Mouse (Mus musculus): Measurements from ENCODE around the gene Apobec3. TPM values are rescaled to one million over a fixed set of nuclear protein-coding genes. Genes with fewer than 3 reads are reported as not detected.
A peak's percentile ranks its signal among the peaks of the same experiment; 100 is the strongest.
"Not testable (repeated sequence)": the region's sequence is repeated elsewhere in the genome, so short reads cannot be mapped to it uniquely, and the experiment has no call there.

Apobec3 gene
- polyA plus RNA-seq, 1 experiment: 140 TPM

DNA sequence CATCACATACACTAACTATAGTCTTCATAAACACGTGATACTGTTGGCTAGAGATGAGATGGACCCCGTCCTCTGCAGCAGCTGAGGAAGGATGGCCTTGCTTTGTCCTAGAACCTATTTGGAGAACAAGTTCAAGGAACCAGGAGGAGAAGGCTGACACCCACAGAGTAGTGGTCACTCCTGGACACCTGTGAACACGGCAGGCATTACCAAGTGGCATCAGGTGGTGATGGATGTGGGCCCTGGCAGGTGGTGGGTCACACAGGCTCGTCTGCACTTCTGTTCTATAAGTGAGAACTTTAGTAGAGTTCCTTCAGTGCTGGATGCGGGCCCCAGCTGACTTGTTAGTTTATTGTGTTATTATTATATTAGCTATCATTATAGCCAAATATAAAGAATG lies 6.6 kb upstream of the Apobec3 start:
- 85% methylated on average over 5 of the region's 5 CpGs for WGBS
- H3K27ac ChIP-seq (ENCODE audit: control insufficient read depth, insufficient read depth, low read depth, low read length, poor library complexity): no peak overlapping the region
- no peaks in the 10 kb centered on the region for H3K4me1 ChIP-seq (ENCODE audit: control insufficient read depth, insufficient read depth, low read length)
- no peak for TF ChIP-seq POLR2A (IDR thresholded peaks at IDR 0.05; ENCODE audit: borderline replicate concordance, control insufficient read depth, low read depth, low read length)
- no peak for TF ChIP-seq CTCF (IDR thresholded peaks at IDR 0.05; ENCODE audit: control insufficient read depth, insufficient read depth, low read length)
- H3K4me3 ChIP-seq (replicated peaks; ENCODE audit: control insufficient read depth, low read depth, low read length): no peak overlapping the region

DNA sequence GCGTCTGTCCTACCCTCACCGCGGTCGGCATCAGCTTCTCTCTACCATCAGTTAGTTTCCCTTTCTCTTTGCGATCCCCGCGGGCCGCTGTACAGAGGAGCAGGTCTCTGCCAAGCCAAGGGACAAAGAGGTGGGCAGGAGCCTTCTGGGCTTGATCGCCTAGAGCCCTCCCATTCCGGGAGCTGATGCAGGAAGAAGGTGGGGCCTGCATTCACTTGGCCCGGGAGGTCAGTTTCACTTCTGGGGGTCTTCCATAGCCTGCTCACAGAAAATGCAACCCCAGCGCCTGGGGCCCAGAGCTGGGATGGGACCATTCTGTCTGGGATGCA lies 718 bp downstream of the Apobec3 start:
- peak overlapping the region; percentile 90 for H3K4me3 ChIP-seq (replicated peaks; ENCODE audit: control insufficient read depth, low read depth, low read length)
- H3K27ac ChIP-seq (ENCODE audit: control insufficient read depth, insufficient read depth, low read depth, low read length, poor library complexity): peak overlapping the region; percentile 95
- H3K4me1 ChIP-seq (ENCODE audit: control insufficient read depth, insufficient read depth, low read length): peaks cover 5% of the 10 kb centered on the region; the same call in 1 of the 2 replicates
- WGBS: under 1% methylated on average over 12 of the region's 12 CpGs
- TF ChIP-seq POLR2A (IDR thresholded peaks at IDR 0.05; ENCODE audit: borderline replicate concordance, control insufficient read depth, low read depth, low read length) (peak; percentile 90), CTCF (IDR thresholded peaks at IDR 0.05; ENCODE audit: control insufficient read depth, insufficient read depth, low read length) (no peak)

DNA sequence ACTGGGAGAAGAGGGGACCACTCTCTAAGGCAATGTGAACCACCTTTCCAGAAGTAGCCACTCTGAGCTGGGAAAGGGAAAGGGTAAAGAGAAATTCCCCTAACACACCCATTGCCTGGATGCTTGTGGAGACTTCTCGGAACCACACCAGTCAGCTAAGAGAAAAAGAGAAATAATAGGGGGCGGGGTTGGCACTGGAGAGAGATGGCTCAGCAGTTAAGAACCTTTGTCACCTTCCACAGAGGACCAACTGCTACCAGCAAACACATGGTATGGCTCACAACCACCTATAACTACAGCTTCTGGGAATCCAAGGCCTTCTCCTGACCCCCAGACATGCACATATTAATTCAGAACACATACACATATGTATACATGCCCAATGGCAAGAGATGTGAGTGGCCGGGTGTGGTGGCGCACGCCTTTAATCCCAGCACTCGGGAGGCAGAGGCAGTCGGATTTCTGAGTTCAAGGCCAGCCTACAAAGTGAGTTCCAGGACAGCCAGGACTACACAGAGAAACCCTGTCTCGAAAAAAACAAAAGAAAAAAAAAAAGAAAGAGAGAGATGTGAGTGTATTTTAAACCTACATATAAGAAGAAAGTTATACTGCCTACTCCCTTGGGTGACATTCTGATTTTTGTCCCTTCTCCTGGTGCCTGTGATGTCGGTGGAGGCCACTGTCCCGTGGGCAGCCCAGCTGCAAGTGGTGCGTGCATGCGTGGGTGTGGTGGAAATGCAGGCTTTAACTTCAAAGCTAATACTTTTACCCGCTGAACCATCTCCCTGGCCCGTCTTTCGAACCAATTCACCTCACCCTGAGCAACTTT lies 1.8 kb downstream of the Apobec3 start:
- Histone ChIP-seq H3K27ac (ENCODE audit: control insufficient read depth, insufficient read depth, low read depth, low read length, poor library complexity) (peak overlapping the region; percentile 95), H3K4me3 (replicated peaks; ENCODE audit: control insufficient read depth, low read depth, low read length) (peak overlapping the region; percentile 90), H3K4me1 (ENCODE audit: control insufficient read depth, insufficient read depth, low read length) (peaks cover 5% of the 10 kb centered on the region; the same call in 1 of the 2 replicates)
- 2% methylated on average over 15 of the region's 15 CpGs for WGBS
- TF ChIP-seq CTCF (IDR thresholded peaks at IDR 0.05; ENCODE audit: control insufficient read depth, insufficient read depth, low read length): no peak
- TF ChIP-seq POLR2A (IDR thresholded peaks at IDR 0.05; ENCODE audit: borderline replicate concordance, control insufficient read depth, low read depth, low read length): peak; percentile 47; the same call in 1 of the 2 replicates

DNA sequence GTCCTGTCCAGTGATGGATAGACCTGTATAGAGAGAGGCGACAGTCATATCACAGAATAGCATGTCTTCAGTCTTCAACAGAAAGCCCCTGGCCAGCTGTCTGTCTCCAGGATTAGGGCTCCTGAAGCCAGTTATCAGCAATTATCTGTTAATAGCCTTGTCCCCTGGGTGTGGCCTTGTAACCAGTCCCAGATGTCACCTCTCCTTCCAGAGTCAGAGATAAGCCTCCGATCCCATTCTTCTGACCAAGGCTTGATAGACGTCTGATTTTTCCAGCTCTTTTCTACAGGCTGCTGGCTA lies 2.3 kb downstream of the Apobec3 start:
- Histone ChIP-seq H3K4me3 (replicated peaks; ENCODE audit: control insufficient read depth, low read depth, low read length) (peak overlapping the region; percentile 71), H3K27ac (ENCODE audit: control insufficient read depth, insufficient read depth, low read depth, low read length, poor library complexity) (peak overlapping the region; percentile 95), H3K4me1 (ENCODE audit: control insufficient read depth, insufficient read depth, low read length) (peaks cover 5% of the 10 kb centered on the region; the same call in 1 of the 2 replicates)
- TF ChIP-seq POLR2A (IDR thresholded peaks at IDR 0.05; ENCODE audit: borderline replicate concordance, control insufficient read depth, low read depth, low read length) (no peak), CTCF (IDR thresholded peaks at IDR 0.05; ENCODE audit: control insufficient read depth, insufficient read depth, low read length) (no peak)
- WGBS: 7% methylated on average over 3 of the region's 3 CpGs

DNA sequence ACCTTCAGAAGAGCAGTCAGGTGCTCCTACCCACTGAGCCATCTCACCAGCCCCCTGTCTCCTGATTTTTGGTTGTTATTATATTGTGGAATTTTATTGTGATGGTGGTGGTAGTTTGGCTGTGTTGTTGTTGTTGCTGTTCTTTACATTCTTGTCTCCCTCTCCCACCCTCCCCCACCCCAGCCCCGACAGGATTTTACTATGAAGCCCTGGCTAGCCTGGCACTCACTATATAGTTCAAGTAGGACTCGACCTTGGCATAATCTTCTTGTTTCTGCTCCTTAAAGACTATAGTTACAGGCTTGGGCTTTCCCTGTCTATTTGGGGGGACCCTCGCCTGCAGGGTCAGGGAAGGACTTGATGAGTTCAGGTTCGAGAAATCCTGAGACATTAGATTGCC lies 2.9 kb downstream of the Apobec3 start:
- Histone ChIP-seq H3K4me1 (ENCODE audit: control insufficient read depth, insufficient read depth, low read length) (peaks cover 5% of the 10 kb centered on the region; the same call in 1 of the 2 replicates), H3K4me3 (replicated peaks; ENCODE audit: control insufficient read depth, low read depth, low read length) (peak overlapping the region; percentile 50), H3K27ac (ENCODE audit: control insufficient read depth, insufficient read depth, low read depth, low read length, poor library complexity) (peak overlapping the region; percentile 95)
- WGBS: 10% methylated on average over 4 of the region's 4 CpGs
- no peak for TF ChIP-seq POLR2A (IDR thresholded peaks at IDR 0.05; ENCODE audit: borderline replicate concordance, control insufficient read depth, low read depth, low read length)
- TF ChIP-seq CTCF (IDR thresholded peaks at IDR 0.05; ENCODE audit: control insufficient read depth, insufficient read depth, low read length): no peak

DNA sequence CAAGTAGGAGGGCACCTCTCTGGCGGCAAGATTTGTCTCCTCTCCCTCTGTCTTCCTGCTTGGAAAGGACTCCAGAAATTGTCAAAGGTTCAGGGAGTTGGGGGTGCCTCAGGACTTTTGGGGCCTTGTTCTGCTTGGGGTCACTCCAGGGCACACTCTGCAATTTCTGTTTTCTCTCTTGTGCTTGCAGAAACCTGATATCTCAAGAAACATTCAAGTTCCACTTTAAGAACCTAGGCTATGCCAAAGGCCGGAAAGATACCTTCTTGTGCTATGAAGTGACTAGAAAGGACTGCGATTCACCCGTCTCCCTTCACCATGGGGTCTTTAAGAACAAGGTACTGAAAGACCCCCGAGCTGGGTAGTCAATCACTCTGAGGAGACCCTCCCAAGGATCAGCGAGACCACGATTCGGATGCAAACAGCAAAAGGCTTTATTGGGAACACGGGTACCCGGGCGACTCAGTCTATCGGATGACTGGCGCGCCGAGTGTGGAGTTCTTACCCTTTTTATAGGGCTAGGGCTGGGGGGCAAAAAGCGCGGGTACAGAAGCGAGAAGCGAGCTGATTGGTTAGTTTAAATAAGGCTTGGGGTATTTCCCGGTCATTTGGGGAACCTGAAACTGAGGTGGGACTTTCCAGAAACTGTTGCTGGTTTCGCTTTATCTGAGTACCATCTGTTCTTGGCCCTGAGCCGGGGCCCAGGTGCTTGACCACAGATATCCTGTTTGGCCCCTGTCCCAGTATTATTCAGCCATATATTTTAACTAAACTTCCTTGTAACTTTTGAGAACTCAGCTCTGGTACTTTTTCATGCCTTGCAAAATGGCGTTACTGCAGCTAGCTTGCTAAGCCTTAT lies 4.0 kb downstream of the Apobec3 start:
- H3K4me1 ChIP-seq (ENCODE audit: control insufficient read depth, insufficient read depth, low read length): not testable (repeated sequence)
- 3% methylated on average over 12 of the region's 23 CpGs for WGBS

DNA sequence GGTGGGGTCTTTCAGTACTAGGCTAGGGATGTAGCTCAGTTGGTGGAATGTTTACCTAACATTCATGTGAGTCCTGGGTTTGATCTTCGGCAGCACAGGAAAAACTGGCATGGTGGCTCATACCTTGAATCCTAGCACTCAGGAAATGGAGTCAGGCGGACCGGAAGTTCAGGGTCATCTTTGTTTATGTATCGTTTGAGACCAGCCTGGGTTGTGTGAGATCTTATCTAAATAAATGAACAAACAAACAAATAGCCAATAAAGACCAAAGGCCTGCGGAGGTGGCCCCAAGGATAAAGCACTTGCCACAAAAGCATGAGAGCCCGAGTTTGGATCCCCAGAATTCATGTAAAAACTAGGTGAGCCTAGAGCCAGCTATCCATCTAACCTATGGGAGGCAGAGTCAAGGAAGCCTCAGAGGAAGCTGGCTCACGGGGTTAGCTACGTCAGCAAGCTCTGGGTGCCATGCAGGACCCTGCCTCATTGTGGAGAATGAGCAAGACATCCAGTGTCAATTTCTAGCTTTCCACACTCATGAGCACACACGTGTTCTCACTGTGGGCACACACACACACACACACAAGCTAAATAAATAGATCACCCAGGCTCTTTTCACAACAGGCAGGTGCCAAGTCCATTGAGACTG lies 4.7 kb downstream of the Apobec3 start:
- Histone ChIP-seq H3K27ac (ENCODE audit: control insufficient read depth, insufficient read depth, low read depth, low read length, poor library complexity) (peak overlapping the region; percentile 59), H3K4me3 (replicated peaks; ENCODE audit: control insufficient read depth, low read depth, low read length) (no peak overlapping the region), H3K4me1 (ENCODE audit: control insufficient read depth, insufficient read depth, low read length) (peaks cover 5% of the 10 kb centered on the region; the same call in 1 of the 2 replicates)
- 40% methylated on average over 9 of the region's 9 CpGs for whole genome bisulfite sequencing
- TF ChIP-seq CTCF (IDR thresholded peaks at IDR 0.05; ENCODE audit: control insufficient read depth, insufficient read depth, low read length) (no peak), POLR2A (IDR thresholded peaks at IDR 0.05; ENCODE audit: borderline replicate concordance, control insufficient read depth, low read depth, low read length) (no peak)

More for the DNA sequence above, 4.0 kb downstream of the Apobec3 start:
- 0 out of 2 replicates have a peak, but pooled peaks have one; percentile 19 for TF ChIP-seq POLR2A (IDR thresholded peaks at IDR 0.05; ENCODE audit: borderline replicate concordance, control insufficient read depth, low read depth, low read length)
- Histone ChIP-seq H3K4me3 (replicated peaks; ENCODE audit: control insufficient read depth, low read depth, low read length) (peak overlapping the region; percentile 45), H3K27ac (ENCODE audit: control insufficient read depth, insufficient read depth, low read depth, low read length, poor library complexity) (peak overlapping the region; percentile 95)

DNA sequence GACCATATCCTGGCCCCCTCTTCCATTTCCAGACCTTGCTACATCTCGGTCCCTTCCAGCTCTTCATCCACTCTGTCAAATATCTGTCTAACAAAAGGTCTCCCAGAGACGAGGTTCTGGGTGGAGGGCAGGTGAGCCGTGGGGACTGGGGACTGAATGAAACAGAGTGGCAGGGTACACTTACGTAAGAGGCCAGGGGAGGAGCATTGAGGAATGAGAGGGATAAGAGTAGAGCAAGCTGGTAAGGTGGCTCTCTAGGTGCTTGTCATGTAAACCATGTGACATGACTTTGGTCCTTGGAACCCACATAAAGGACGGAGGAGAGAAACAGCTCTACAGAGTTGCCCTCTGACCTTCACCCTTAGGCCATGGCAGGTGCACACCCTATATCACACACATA lies 7.5 kb downstream of the Apobec3 start:
- H3K4me3 ChIP-seq (replicated peaks; ENCODE audit: control insufficient read depth, low read depth, low read length): no peak overlapping the region
- H3K4me1 ChIP-seq (ENCODE audit: control insufficient read depth, insufficient read depth, low read length): peaks cover 5% of the 10 kb centered on the region; the same call in 1 of the 2 replicates
- 78% methylated on average over 5 of the region's 5 CpGs for whole genome bisulfite sequencing
- H3K27ac ChIP-seq (ENCODE audit: control insufficient read depth, insufficient read depth, low read depth, low read length, poor library complexity): peak overlapping the region; percentile 45
- TF ChIP-seq CTCF (IDR thresholded peaks at IDR 0.05; ENCODE audit: control insufficient read depth, insufficient read depth, low read length): no peak
- no peak for TF ChIP-seq POLR2A (IDR thresholded peaks at IDR 0.05; ENCODE audit: borderline replicate concordance, control insufficient read depth, low read depth, low read length)

All from bone marrow, adult 2 months (tissue).